Mouse (Mus musculus): ENCODE measurements around the gene Wdr41. TPM values are rescaled to one million over a fixed set of nuclear protein-coding genes. Genes with fewer than 3 reads are reported as not detected.

The Wdr41 gene
- polyA plus RNA-seq, 1 experiment from 2014 or later = 20.6 TPM

GRCm38 (mm10) chr13:95020216-95020615 lies 44.1 kb downstream of the Wdr41 start:
- H3K36me3 ChIP-seq (ENCODE audit: control insufficient read depth, insufficient read depth, low read length) = no peaks in the 10 kb centered on the region
- H3K4me1 ChIP-seq (replicated peaks; ENCODE audit: control insufficient read depth, insufficient read depth, low read length) = 0 out of 2 replicates have a peak, but pooled peaks cover 2% of the 10 kb centered on the region
- H3K9me3 ChIP-seq (ENCODE audit: control insufficient read depth, low read length) = no peaks in the 10 kb centered on the region
- WGBS = 78% methylated on average over 6 of the region's 6 CpGs
- no peak overlapping the region for H3K4me2 ChIP-seq (replicated peaks; ENCODE audit: low read depth, low read length)
- ATAC-seq (ENCODE audit: low FRiP score) (no peak), DNase-seq (ENCODE audit: low spot score) (no peak)
- H3K27ac ChIP-seq (ENCODE audit: low read depth, low read length) = no peak overlapping the region
- no peaks in the 10 kb centered on the region for H3K27me3 ChIP-seq (ENCODE audit: control insufficient read depth, insufficient read depth, low read length)
- H3K4me3 ChIP-seq (ENCODE audit: low read depth, low read length) = no peak overlapping the region
- no peak overlapping the region for H3K9ac ChIP-seq (ENCODE audit: low read depth, low read length)

GRCm38 (mm10) chr13:95030828-95031227 lies 54.7 kb downstream of the Wdr41 start:
- Histone ChIP-seq H3K4me3 (ENCODE audit: low read depth, low read length) (no peak overlapping the region), H3K27ac (ENCODE audit: low read depth, low read length) (no peak overlapping the region), H3K4me1 (replicated peaks; ENCODE audit: control insufficient read depth, insufficient read depth, low read length) (no peaks in the 10 kb centered on the region), H3K9ac (ENCODE audit: low read depth, low read length) (no peak overlapping the region), H3K4me2 (replicated peaks; ENCODE audit: low read depth, low read length) (no peak overlapping the region), H3K9me3 (ENCODE audit: control insufficient read depth, low read length) (no peaks in the 10 kb centered on the region), H3K36me3 (ENCODE audit: control insufficient read depth, insufficient read depth, low read length) (no peaks in the 10 kb centered on the region), H3K27me3 (ENCODE audit: control insufficient read depth, insufficient read depth, low read length) (no peaks in the 10 kb centered on the region)
- DNase-seq (ENCODE audit: low spot score) (no peak), ATAC-seq (ENCODE audit: low FRiP score) (no peak)
- WGBS = 92% methylated on average over 6 of the region's 6 CpGs

GRCm38 (mm10) chr13:95032127-95032831 lies 56.1 kb downstream of the Wdr41 start:
- WGBS = 83% methylated on average over 17 of the region's 17 CpGs

GRCm38 (mm10) chr13:95032973-95033372 lies 56.8 kb downstream of the Wdr41 start:
- Histone ChIP-seq H3K4me2 (replicated peaks; ENCODE audit: low read depth, low read length) (no peak overlapping the region), H3K36me3 (ENCODE audit: control insufficient read depth, insufficient read depth, low read length) (no peaks in the 10 kb centered on the region), H3K4me1 (replicated peaks; ENCODE audit: control insufficient read depth, insufficient read depth, low read length) (no peaks in the 10 kb centered on the region), H3K27ac (ENCODE audit: low read depth, low read length) (no peak overlapping the region), H3K9me3 (ENCODE audit: control insufficient read depth, low read length) (no peaks in the 10 kb centered on the region), H3K27me3 (ENCODE audit: control insufficient read depth, insufficient read depth, low read length) (no peaks in the 10 kb centered on the region), H3K9ac (ENCODE audit: low read depth, low read length) (no peak overlapping the region), H3K4me3 (ENCODE audit: low read depth, low read length) (no peak overlapping the region)
- no peak for DNase-seq (ENCODE audit: low spot score)
- no peak for ATAC-seq (ENCODE audit: low FRiP score)
- whole genome bisulfite sequencing = 86% methylated on average over 6 of the region's 6 CpGs

More at GRCm38 (mm10) chr13:95032127-95032831, 56.1 kb downstream of the Wdr41 start:
- H3K4me3 ChIP-seq (ENCODE audit: low read depth, low read length) = no peak overlapping the region
- H3K9me3 ChIP-seq (ENCODE audit: control insufficient read depth, low read length) = no peaks in the 10 kb centered on the region
- H3K27ac ChIP-seq (ENCODE audit: low read depth, low read length) = no peak overlapping the region
- ATAC-seq (ENCODE audit: low FRiP score) (no peak), DNase-seq (ENCODE audit: low spot score) (no peak)
- no peaks in the 10 kb centered on the region for H3K27me3 ChIP-seq (ENCODE audit: control insufficient read depth, insufficient read depth, low read length)
- H3K4me1 ChIP-seq (replicated peaks; ENCODE audit: control insufficient read depth, insufficient read depth, low read length) = no peaks in the 10 kb centered on the region
- no peaks in the 10 kb centered on the region for H3K36me3 ChIP-seq (ENCODE audit: control insufficient read depth, insufficient read depth, low read length)
- no peak overlapping the region for H3K9ac ChIP-seq (ENCODE audit: low read depth, low read length)
- H3K4me2 ChIP-seq (replicated peaks; ENCODE audit: low read depth, low read length) = no peak overlapping the region

GRCm38 (mm10) chr13:95034094-95034493 lies 58.0 kb downstream of the Wdr41 start:
- DNase-seq (ENCODE audit: low spot score) (no peak), ATAC-seq (ENCODE audit: low FRiP score) (no peak)
- H3K4me3 ChIP-seq (ENCODE audit: low read depth, low read length) = no peak overlapping the region
- WGBS = 80% methylated on average over 9 of the region's 9 CpGs
- no peaks in the 10 kb centered on the region for H3K27me3 ChIP-seq (ENCODE audit: control insufficient read depth, insufficient read depth, low read length)
- H3K27ac ChIP-seq (ENCODE audit: low read depth, low read length) = no peak overlapping the region
- H3K4me1 ChIP-seq (replicated peaks; ENCODE audit: control insufficient read depth, insufficient read depth, low read length) = no peaks in the 10 kb centered on the region
- no peak overlapping the region for H3K4me2 ChIP-seq (replicated peaks; ENCODE audit: low read depth, low read length)
- H3K9me3 ChIP-seq (ENCODE audit: control insufficient read depth, low read length) = no peaks in the 10 kb centered on the region
- no peaks in the 10 kb centered on the region for H3K36me3 ChIP-seq (ENCODE audit: control insufficient read depth, insufficient read depth, low read length)
- H3K9ac ChIP-seq (ENCODE audit: low read depth, low read length) = no peak overlapping the region

GRCm38 (mm10) chr13:95034715-95035114 lies 58.6 kb downstream of the Wdr41 start:
- Histone ChIP-seq H3K27me3 (ENCODE audit: control insufficient read depth, insufficient read depth, low read length) (no peaks in the 10 kb centered on the region), H3K4me2 (replicated peaks; ENCODE audit: low read depth, low read length) (no peak overlapping the region), H3K9me3 (ENCODE audit: control insufficient read depth, low read length) (no peaks in the 10 kb centered on the region), H3K27ac (ENCODE audit: low read depth, low read length) (no peak overlapping the region), H3K9ac (ENCODE audit: low read depth, low read length) (no peak overlapping the region), H3K4me3 (ENCODE audit: low read depth, low read length) (no peak overlapping the region), H3K4me1 (replicated peaks; ENCODE audit: control insufficient read depth, insufficient read depth, low read length) (no peaks in the 10 kb centered on the region), H3K36me3 (ENCODE audit: control insufficient read depth, insufficient read depth, low read length) (no peaks in the 10 kb centered on the region)
- WGBS = 85% methylated on average over 2 of the region's 2 CpGs
- DNase-seq (ENCODE audit: low spot score) (no peak), ATAC-seq (ENCODE audit: low FRiP score) (no peak)

- H3K9ac ChIP-seq (ENCODE audit: low read depth, low read length) = no peak overlapping the region
- no peaks in the 10 kb centered on the region for H3K4me1 ChIP-seq (replicated peaks; ENCODE audit: control insufficient read depth, insufficient read depth, low read length)
- H3K27ac ChIP-seq (ENCODE audit: low read depth, low read length) = no peak overlapping the region
- no peak for DNase-seq (ENCODE audit: low spot score)
- no peaks in the 10 kb centered on the region for H3K9me3 ChIP-seq (ENCODE audit: control insufficient read depth, low read length)
- no peak overlapping the region for H3K4me3 ChIP-seq (ENCODE audit: low read depth, low read length)
- WGBS = 88% methylated on average over 4 of the region's 4 CpGs
- H3K4me2 ChIP-seq (replicated peaks; ENCODE audit: low read depth, low read length) = no peak overlapping the region
- ATAC-seq (ENCODE audit: low FRiP score) = no peak
- H3K27me3 ChIP-seq (ENCODE audit: control insufficient read depth, insufficient read depth, low read length) = no peaks in the 10 kb centered on the region
- no peaks in the 10 kb centered on the region for H3K36me3 ChIP-seq (ENCODE audit: control insufficient read depth, insufficient read depth, low read length)
These were observed 62.1 kb downstream of the Wdr41 start for GRCm38 (mm10) chr13:95038200-95038599.

- WGBS = 88% methylated on average over 9 of the region's 9 CpGs
- H3K27ac ChIP-seq (ENCODE audit: low read depth, low read length) = no peak overlapping the region
- no peak overlapping the region for H3K4me2 ChIP-seq (replicated peaks; ENCODE audit: low read depth, low read length)
- no peak overlapping the region for H3K4me3 ChIP-seq (ENCODE audit: low read depth, low read length)
- DNase-seq (ENCODE audit: low spot score) = no peak
- no peaks in the 10 kb centered on the region for H3K9me3 ChIP-seq (ENCODE audit: control insufficient read depth, low read length)
- no peak for ATAC-seq (ENCODE audit: low FRiP score)
- H3K4me1 ChIP-seq (replicated peaks; ENCODE audit: control insufficient read depth, insufficient read depth, low read length) = no peaks in the 10 kb centered on the region
- H3K9ac ChIP-seq (ENCODE audit: low read depth, low read length) = no peak overlapping the region
- no peaks in the 10 kb centered on the region for H3K27me3 ChIP-seq (ENCODE audit: control insufficient read depth, insufficient read depth, low read length)
- no peaks in the 10 kb centered on the region for H3K36me3 ChIP-seq (ENCODE audit: control insufficient read depth, insufficient read depth, low read length)
These were observed 64.1 kb downstream of the Wdr41 start for GRCm38 (mm10) chr13:95040140-95040738.

- Histone ChIP-seq H3K4me1 (replicated peaks; ENCODE audit: control insufficient read depth, insufficient read depth, low read length) (no peaks in the 10 kb centered on the region), H3K27ac (ENCODE audit: low read depth, low read length) (no peak overlapping the region), H3K9me3 (ENCODE audit: control insufficient read depth, low read length) (no peaks in the 10 kb centered on the region), H3K36me3 (ENCODE audit: control insufficient read depth, insufficient read depth, low read length) (no peaks in the 10 kb centered on the region), H3K4me2 (replicated peaks; ENCODE audit: low read depth, low read length) (no peak overlapping the region), H3K4me3 (ENCODE audit: low read depth, low read length) (no peak overlapping the region), H3K27me3 (ENCODE audit: control insufficient read depth, insufficient read depth, low read length) (no peaks in the 10 kb centered on the region), H3K9ac (ENCODE audit: low read depth, low read length) (no peak overlapping the region)
- WGBS = 50% methylated on average over 1 of the region's 1 CpGs
- no peak for DNase-seq (ENCODE audit: low spot score)
- ATAC-seq (ENCODE audit: low FRiP score) = no peak
These were observed 68.0 kb downstream of the Wdr41 start for GRCm38 (mm10) chr13:95044108-95044507.

Data from hindbrain, embryonic 11.5 days (tissue).